In genomic region chr2:72282733-72283132, GRCm38 (mm10) we compare ENCODE assay signal across 20 mouse cellular contexts. TPM values are rescaled to one million over a fixed set of nuclear protein-coding genes. Genes with fewer than 3 reads are reported as not detected.
DNase-seq lines count a peak whose midpoint lies in the region; ATAC-seq and TF ChIP-seq lines count a peak whose summit lies in the region.
"Had no signal": no experiment of that assay in that cellular context is flagged by ENCODE, and none has a peak within 500 bp of the region (broad histone marks: within the 10 kb centered on the region; RNA-seq: fewer than 3 reads in every experiment).

No protein-coding gene starts in this region.

- no peak overlapping the region for H3K4me2 ChIP-seq in heart, postnatal 0 days (ENCODE audit: low read depth, low read length)
- H3K4me2 ChIP-seq: embryonic facial prominence, embryonic 12.5 days; forebrain, embryonic 15.5 days; hindbrain, embryonic 12.5 days; intestine, embryonic 15.5 days had no signal

- no peak for TF ChIP-seq EP300 in heart, adult 2 months (IDR thresholded peaks at IDR 0.05; ENCODE audit: insufficient read depth, low read depth, low read length)
- no peak for TF ChIP-seq EP300 in heart, postnatal 0 days (IDR thresholded peaks at IDR 0.05; ENCODE audit: low read depth)

- ATAC-seq in heart, postnatal 0 days (ENCODE audit: insufficient read depth, low read depth): no peak
- peak; percentile 25 for ATAC-seq in inflammation-experienced regulatory T-cells, adult 6 months
- ATAC-seq: forebrain, embryonic 15.5 days; hindbrain, embryonic 16.5 days; intestine, embryonic 15.5 days had no signal

- no peak for DNase-seq in heart, adult 2 months
- no peak for DNase-seq in heart, postnatal 36 days
- DNase-seq in heart, postnatal 0 days (ENCODE audit: low spot score): no peak
- no peak for DNase-seq in heart, postnatal 14 days
- DNase-seq in CD8-positive naive resting alpha-beta T cell, adult 2 months (ENCODE audit: low read depth in 2 of 2, low spot score in 2 of 2): peak; percentile 22 to 30
- no peak for DNase-seq in adrenal gland, postnatal 36 days
- no peak for DNase-seq in urinary bladder, postnatal 10 days (ENCODE audit: low spot score)
- DNase-seq: adrenal gland, adult 2 months; adrenal gland, postnatal 25 days; cerebellum, adult 2 months; cerebellum, postnatal 25 days; gastrocnemius, postnatal 14 days; heart, postnatal 10 days; kidney, adult 18-20 months had no signal

- no peaks in the 10 kb centered on the region for H3K27me3 ChIP-seq in heart, adult 2 months (ENCODE audit: control insufficient read depth, insufficient read depth, low read length)
- no peaks in the 10 kb centered on the region for H3K27me3 ChIP-seq in heart, postnatal 0 days (ENCODE audit: control insufficient read depth, insufficient read depth, low read length)
- H3K27me3 ChIP-seq: embryonic facial prominence, embryonic 12.5 days; forebrain, embryonic 15.5 days; hindbrain, embryonic 12.5 days; intestine, embryonic 15.5 days had no signal

- intact Hi-C loops in heart, adult 2 months (cut with DNase I): no loop called here
- intact Hi-C loops in heart, postnatal 36 days (cut with DNase I): no loop called here
- intact Hi-C loops in heart, postnatal 14 days (cut with DNase I): loop anchor here (10.0 kb wide), 1 partner anchor 192 kb away; the partner anchor contains the start of gene Cdca7

- no peak for TF ChIP-seq CTCF in heart, adult 2 months (IDR thresholded peaks at IDR 0.05)
- no peak for TF ChIP-seq CTCF in heart, postnatal 0 days (IDR thresholded peaks at IDR 0.05; ENCODE audit: low read depth)

- no peaks in the 10 kb centered on the region for H3K9me3 ChIP-seq in heart, postnatal 0 days (replicated peaks; ENCODE audit: control insufficient read depth, low read length)
- H3K9me3 ChIP-seq: embryonic facial prominence, embryonic 12.5 days; forebrain, embryonic 15.5 days; hindbrain, embryonic 12.5 days; intestine, embryonic 15.5 days had no signal

- no peak overlapping the region for H3K9ac ChIP-seq in heart, adult 2 months (ENCODE audit: low read depth, low read length)
- H3K9ac ChIP-seq in heart, postnatal 0 days (replicated peaks; ENCODE audit: low read depth, low read length): no peak overlapping the region
- H3K9ac ChIP-seq: embryonic facial prominence, embryonic 12.5 days; forebrain, embryonic 15.5 days; hindbrain, embryonic 12.5 days; intestine, embryonic 15.5 days had no signal

- H3K4me1 ChIP-seq in heart, adult 2 months (ENCODE audit: control insufficient read depth, insufficient read depth, low read length): peaks cover 7% of the 10 kb centered on the region
- peaks cover 16% of the 10 kb centered on the region for H3K4me1 ChIP-seq in heart, postnatal 0 days (ENCODE audit: control insufficient read depth, insufficient read depth)
- H3K4me1 ChIP-seq: embryonic facial prominence, embryonic 12.5 days had no signal

- no peaks in the 10 kb centered on the region; the same call in 1 of the 2 replicates for H3K36me3 ChIP-seq in heart, adult 2 months (ENCODE audit: control insufficient read depth, insufficient read depth, low read length)
- H3K36me3 ChIP-seq in heart, postnatal 0 days (replicated peaks; ENCODE audit: control insufficient read depth, insufficient read depth, low read length): no peaks in the 10 kb centered on the region
- H3K36me3 ChIP-seq: embryonic facial prominence, embryonic 12.5 days; forebrain, embryonic 15.5 days; hindbrain, embryonic 12.5 days; intestine, embryonic 15.5 days had no signal

- WGBS in heart, adult 2 months: 79% methylated on average over 4 of the region's 4 CpGs
- WGBS in heart, postnatal 0 days: 70% methylated on average over 4 of the region's 4 CpGs

- TF ChIP-seq POLR2A in heart, adult 2 months (IDR thresholded peaks at IDR 0.05; ENCODE audit: insufficient read depth, low read depth, low read length): no peak

- no peaks in the 10 kb centered on the region for H3K79me2 ChIP-seq in heart, adult 2 months (replicated peaks; ENCODE audit: control insufficient read depth, insufficient read depth, low read length)

- H3K4me3 ChIP-seq in heart, adult 2 months: no peak overlapping the region
- no peak overlapping the region for H3K4me3 ChIP-seq in heart, postnatal 0 days (ENCODE audit: low read depth, low read length)
- H3K4me3 ChIP-seq: embryonic facial prominence, embryonic 12.5 days; forebrain, embryonic 15.5 days; hindbrain, embryonic 12.5 days; intestine, embryonic 15.5 days had no signal

- peak overlapping the region; percentile 97; the same call in 1 of the 2 replicates for H3K27ac ChIP-seq in heart, adult 2 months
- H3K27ac ChIP-seq in heart, postnatal 0 days (ENCODE audit: low read depth): 0 out of 2 replicates have a peak overlapping the region, but pooled peaks have one; percentile 1
- H3K27ac ChIP-seq: embryonic facial prominence, embryonic 12.5 days; forebrain, embryonic 15.5 days; hindbrain, embryonic 12.5 days; intestine, embryonic 15.5 days had no signal

RNA-seq across cellular contexts. Expression of gene Map3k20, which starts 2.7 kb away (rescaled TPM):
- 100 to 1,000 TPM; 275 to 303 TPM for total RNA-seq in heart, adult 2 months (2021)
- polyA plus RNA-seq in heart, adult 2 months (2012; rRNA removed): 75.1 and 124 TPM in 2 replicates
- 100 to 1,000 TPM; 286 to 292 TPM for total RNA-seq in heart, postnatal 36 days (2021)
- total RNA-seq in heart, postnatal 0 days (2014; rRNA removed; ENCODE audit: low replicate concordance): 95.0 and 108 TPM in 2 replicates
- 24.4 and 26.1 TPM in 2 replicates for polyA plus RNA-seq in heart, postnatal 0 days (2015; fragmentation: Nextera tagmentation; extraction: Ambion mirVana)
- total RNA-seq in heart, postnatal 14 days (2021): 100 to 1,000 TPM; 220 to 230 TPM
- polyA plus RNA-seq in inflammation-experienced regulatory T-cells, adult 6 months (2017; shearing (Covaris generic)): under 1 TPM in 2 of 3 experiments, not detected in 1; 0.20 to 0.55 TPM
- 10 to 100 TPM; 26.1 to 30.4 TPM for total RNA-seq in adrenal gland, postnatal 36 days (2021)

Comparison
In these comparisons a context has a peak if more than half of its experiments do, and no peak if none do; other contexts are left out.
1. DNase-seq: peak in CD8-positive naive resting alpha-beta T cell, adult 2 months (2 of 2); none in heart, adult 2 months (0 of 2), heart, postnatal 36 days (0 of 2), heart, postnatal 0 days (single experiment), heart, postnatal 14 days (0 of 2), adrenal gland, postnatal 36 days (0 of 2) and urinary bladder, postnatal 10 days (single experiment).